Mouse (Mus musculus): ENCODE data around the gene Lypla2. TPM values are rescaled to one million over a fixed set of nuclear protein-coding genes. Genes with fewer than 3 reads are reported as not detected.
A peak's percentile ranks its signal among the peaks of the same experiment; 100 is the strongest.

The Lypla2 gene
- polyA plus RNA-seq, 1 experiment from 2014 or later: 229 TPM

DNA sequence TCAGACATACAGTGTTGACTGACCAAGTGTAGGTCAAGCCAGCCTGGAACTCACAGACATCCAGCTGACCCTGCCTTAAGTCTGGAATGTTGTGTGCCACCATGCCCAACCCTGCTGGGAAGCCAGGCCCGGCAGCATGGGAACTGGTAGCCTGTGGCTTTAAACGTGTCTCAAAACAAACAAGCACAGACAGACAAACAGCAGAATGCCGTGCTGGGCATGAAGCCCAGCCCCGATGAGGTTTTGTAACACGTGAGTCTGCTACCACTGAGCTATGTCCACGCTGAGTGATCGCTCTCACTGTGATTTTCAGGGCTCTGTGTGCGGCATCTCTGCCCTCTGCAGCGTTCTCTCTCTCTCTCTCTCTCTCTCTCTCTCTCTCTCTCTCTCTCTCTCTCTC, 16.5 kb downstream of the Lypla2 start:
- Histone ChIP-seq H3K9me3 (ENCODE audit: control insufficient read depth, low read length) (no peaks in the 10 kb centered on the region), H3K36me3 (ENCODE audit: control insufficient read depth, insufficient read depth, low read length) (peaks cover 44% of the 10 kb centered on the region), H3K27ac (ENCODE audit: low read depth, low read length) (no peak overlapping the region), H3K9ac (ENCODE audit: low read depth, low read length) (no peak overlapping the region), H3K4me2 (ENCODE audit: low read length) (no peak overlapping the region), H3K4me3 (ENCODE audit: low read length) (no peak overlapping the region), H3K4me1 (ENCODE audit: control insufficient read depth, insufficient read depth, low read depth, low read length) (no peaks in the 10 kb centered on the region), H3K27me3 (replicated peaks; ENCODE audit: control insufficient read depth, insufficient read depth, low read length) (no peaks in the 10 kb centered on the region)
- 74% methylated on average over 7 of the region's 9 CpGs for WGBS
- no peak for ATAC-seq

DNA sequence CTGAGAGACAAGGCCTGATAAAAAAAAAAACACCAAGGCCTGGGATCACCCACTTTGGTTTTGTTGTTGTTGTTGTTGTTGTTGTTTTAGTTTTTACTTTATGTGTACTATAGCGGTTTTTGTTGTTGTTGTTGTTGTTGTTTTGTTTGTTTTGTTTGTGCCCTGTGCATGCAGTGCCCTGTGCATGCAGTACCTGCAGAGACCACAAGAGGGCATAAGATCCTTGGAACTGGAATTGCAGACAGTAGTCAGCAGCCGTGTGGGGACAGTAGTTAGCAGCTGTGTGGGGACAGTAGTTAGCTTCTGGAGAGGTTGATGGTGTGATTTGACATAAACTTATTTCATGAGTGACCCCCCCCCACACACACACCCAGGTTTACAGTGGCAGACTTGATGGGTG, 18.2 kb downstream of the Lypla2 start:
- Histone ChIP-seq H3K4me1 (ENCODE audit: control insufficient read depth, insufficient read depth, low read depth, low read length) (0 out of 2 replicates have a peak, but pooled peaks cover 3% of the 10 kb centered on the region), H3K36me3 (ENCODE audit: control insufficient read depth, insufficient read depth, low read length) (peaks cover 35% of the 10 kb centered on the region), H3K4me3 (ENCODE audit: low read length) (no peak overlapping the region), H3K4me2 (ENCODE audit: low read length) (no peak overlapping the region), H3K27ac (ENCODE audit: low read depth, low read length) (no peak overlapping the region), H3K27me3 (replicated peaks; ENCODE audit: control insufficient read depth, insufficient read depth, low read length) (no peaks in the 10 kb centered on the region), H3K9ac (ENCODE audit: low read depth, low read length) (no peak overlapping the region), H3K9me3 (ENCODE audit: control insufficient read depth, low read length) (no peaks in the 10 kb centered on the region)
- 10% methylated on average over 2 of the region's 2 CpGs for WGBS
- no peak for ATAC-seq

DNA sequence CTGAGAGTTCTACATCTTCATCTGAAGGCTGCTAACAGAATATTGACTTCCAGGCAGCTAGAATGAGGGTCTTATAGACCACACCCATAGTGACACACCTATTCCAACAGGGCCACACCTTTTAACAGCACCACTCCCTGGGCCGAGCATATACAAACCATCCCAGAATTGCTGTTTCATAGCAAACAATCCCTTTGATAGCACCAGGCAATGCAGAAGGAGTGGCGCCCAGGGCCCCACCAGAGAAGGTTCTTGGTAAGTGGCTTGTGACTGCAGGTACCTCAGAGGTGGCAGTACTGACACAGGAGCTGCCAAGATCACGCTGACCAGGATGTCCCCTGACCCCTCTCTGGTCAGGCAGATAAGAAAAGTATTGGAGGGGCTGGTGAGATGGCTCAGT, 19.2 kb downstream of the Lypla2 start:
- H3K9me3 ChIP-seq (ENCODE audit: control insufficient read depth, low read length): no peaks in the 10 kb centered on the region
- no peak overlapping the region for H3K9ac ChIP-seq (ENCODE audit: low read depth, low read length)
- H3K4me1 ChIP-seq (ENCODE audit: control insufficient read depth, insufficient read depth, low read depth, low read length): peaks cover 7% of the 10 kb centered on the region
- no peak overlapping the region for H3K4me2 ChIP-seq (ENCODE audit: low read length)
- no peaks in the 10 kb centered on the region for H3K27me3 ChIP-seq (replicated peaks; ENCODE audit: control insufficient read depth, insufficient read depth, low read length)
- no peak for ATAC-seq
- H3K4me3 ChIP-seq (ENCODE audit: low read length): no peak overlapping the region
- 96% methylated on average over 3 of the region's 3 CpGs for WGBS
- H3K36me3 ChIP-seq (ENCODE audit: control insufficient read depth, insufficient read depth, low read length): peaks cover 29% of the 10 kb centered on the region
- no peak overlapping the region for H3K27ac ChIP-seq (ENCODE audit: low read depth, low read length)

DNA sequence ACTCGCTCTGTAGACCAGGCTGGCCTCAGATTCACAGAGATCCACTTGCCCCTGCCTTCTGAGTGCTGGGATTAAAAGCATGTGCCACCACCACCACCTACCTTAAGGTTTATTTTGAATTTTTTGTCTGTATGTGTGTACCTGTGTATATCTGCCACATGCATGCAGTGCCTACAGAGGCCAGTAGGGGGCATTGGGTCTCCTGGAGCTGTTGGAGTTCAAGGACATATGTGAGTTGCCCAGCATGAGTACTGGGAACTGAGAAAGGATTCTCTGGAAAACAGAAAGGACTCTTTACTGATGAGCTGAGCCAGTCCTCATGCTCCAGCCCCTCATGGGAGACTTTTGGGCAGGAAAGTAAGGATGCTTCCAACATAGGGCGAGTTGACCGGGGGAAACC, 20.9 kb downstream of the Lypla2 start:
- H3K4me1 ChIP-seq (ENCODE audit: control insufficient read depth, insufficient read depth, low read depth, low read length): peaks cover 16% of the 10 kb centered on the region
- H3K4me3 ChIP-seq (ENCODE audit: low read length): no peak overlapping the region
- no peak for ATAC-seq
- H3K27ac ChIP-seq (ENCODE audit: low read depth, low read length): no peak overlapping the region
- no peaks in the 10 kb centered on the region for H3K9me3 ChIP-seq (ENCODE audit: control insufficient read depth, low read length)
- WGBS: 93% methylated on average over 3 of the region's 3 CpGs
- no peaks in the 10 kb centered on the region for H3K27me3 ChIP-seq (replicated peaks; ENCODE audit: control insufficient read depth, insufficient read depth, low read length)
- no peak overlapping the region for H3K9ac ChIP-seq (ENCODE audit: low read depth, low read length)
- peaks cover 22% of the 10 kb centered on the region for H3K36me3 ChIP-seq (ENCODE audit: control insufficient read depth, insufficient read depth, low read length)
- H3K4me2 ChIP-seq (ENCODE audit: low read length): no peak overlapping the region

DNA sequence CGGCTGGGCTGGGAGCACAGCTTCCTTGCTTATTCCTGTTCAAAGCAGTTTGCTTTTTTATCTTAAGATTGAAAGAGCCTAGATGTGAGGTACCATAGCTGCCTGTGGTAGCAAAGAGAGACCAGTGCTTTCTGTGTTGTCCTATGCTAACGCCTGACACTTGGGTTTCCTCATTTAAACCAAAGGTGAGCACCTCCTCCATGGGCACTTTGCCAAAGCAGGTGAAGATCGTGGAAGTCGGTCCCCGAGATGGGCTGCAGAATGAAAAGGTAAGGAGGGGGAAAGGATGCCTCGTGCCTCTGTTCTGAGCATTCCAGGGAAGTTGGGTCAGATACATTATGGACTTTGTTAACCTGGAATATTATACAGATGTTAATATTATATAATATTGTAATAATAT, 22.1 kb downstream of the Lypla2 start:
- no peaks in the 10 kb centered on the region for H3K27me3 ChIP-seq (replicated peaks; ENCODE audit: control insufficient read depth, insufficient read depth, low read length)
- no peak overlapping the region for H3K27ac ChIP-seq (ENCODE audit: low read depth, low read length)
- H3K9ac ChIP-seq (ENCODE audit: low read depth, low read length): no peak overlapping the region
- 89% methylated on average over 6 of the region's 6 CpGs for WGBS
- ATAC-seq: no peak
- no peaks in the 10 kb centered on the region for H3K9me3 ChIP-seq (ENCODE audit: control insufficient read depth, low read length)
- H3K4me3 ChIP-seq (ENCODE audit: low read length): no peak overlapping the region
- peaks cover 19% of the 10 kb centered on the region for H3K36me3 ChIP-seq (ENCODE audit: control insufficient read depth, insufficient read depth, low read length)
- no peak overlapping the region for H3K4me2 ChIP-seq (ENCODE audit: low read length)
- peaks cover 22% of the 10 kb centered on the region for H3K4me1 ChIP-seq (ENCODE audit: control insufficient read depth, insufficient read depth, low read depth, low read length)

DNA sequence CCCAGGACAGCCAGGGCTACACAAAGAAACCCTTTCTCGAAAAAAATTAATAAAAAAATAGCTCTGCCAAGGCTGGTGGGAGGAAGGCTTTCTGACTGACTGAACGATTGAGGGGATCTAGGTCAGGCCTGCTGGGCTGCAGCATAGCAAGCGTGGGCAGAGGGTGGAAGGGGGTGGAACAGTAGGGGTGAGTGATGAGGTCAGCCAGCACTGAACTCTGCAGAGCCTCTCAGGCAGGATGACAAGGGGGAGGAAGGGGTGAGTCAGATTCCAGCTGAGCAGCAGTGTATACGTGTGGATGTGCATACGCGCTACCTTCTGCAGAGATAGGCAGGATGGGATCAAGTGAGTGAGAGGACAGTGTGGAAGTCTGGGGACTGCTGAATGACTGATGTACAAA, 22.5 kb downstream of the Lypla2 start:
- Histone ChIP-seq H3K4me1 (ENCODE audit: control insufficient read depth, insufficient read depth, low read depth, low read length) (peaks cover 22% of the 10 kb centered on the region), H3K9me3 (ENCODE audit: control insufficient read depth, low read length) (no peaks in the 10 kb centered on the region), H3K27me3 (replicated peaks; ENCODE audit: control insufficient read depth, insufficient read depth, low read length) (no peaks in the 10 kb centered on the region), H3K36me3 (ENCODE audit: control insufficient read depth, insufficient read depth, low read length) (peaks cover 17% of the 10 kb centered on the region), H3K4me2 (ENCODE audit: low read length) (no peak overlapping the region), H3K27ac (ENCODE audit: low read depth, low read length) (peak overlapping the region; percentile 7; the same call in 1 of the 2 replicates), H3K9ac (ENCODE audit: low read depth, low read length) (no peak overlapping the region), H3K4me3 (ENCODE audit: low read length) (no peak overlapping the region)
- 54% methylated on average over 6 of the region's 6 CpGs for WGBS
- ATAC-seq: no peak

DNA sequence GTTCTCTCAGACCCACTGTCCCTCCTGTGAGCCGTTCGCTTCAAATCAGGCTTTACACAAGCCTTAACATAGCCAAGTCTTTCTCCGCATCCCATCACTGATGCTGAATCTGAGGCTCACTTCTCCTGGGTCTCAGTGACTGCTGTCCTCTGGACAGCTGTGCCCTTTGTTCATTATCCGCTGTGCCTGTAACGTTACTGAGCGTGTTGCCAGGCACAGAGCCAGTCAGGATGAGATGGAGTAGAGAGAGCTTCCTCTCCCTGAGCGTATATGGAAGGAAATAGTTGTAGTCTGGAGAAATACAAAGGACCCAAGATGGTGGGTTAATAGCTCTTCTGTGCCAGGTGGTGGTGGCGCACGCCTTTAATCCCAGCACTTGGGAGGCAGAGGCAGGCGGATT, 23.0 kb downstream of the Lypla2 start:
- ATAC-seq: no peak
- Histone ChIP-seq H3K27ac (ENCODE audit: low read depth, low read length) (peak overlapping the region; percentile 7; the same call in 1 of the 2 replicates), H3K4me3 (ENCODE audit: low read length) (no peak overlapping the region), H3K9ac (ENCODE audit: low read depth, low read length) (no peak overlapping the region), H3K4me1 (ENCODE audit: control insufficient read depth, insufficient read depth, low read depth, low read length) (peaks cover 22% of the 10 kb centered on the region), H3K36me3 (ENCODE audit: control insufficient read depth, insufficient read depth, low read length) (peaks cover 16% of the 10 kb centered on the region), H3K27me3 (replicated peaks; ENCODE audit: control insufficient read depth, insufficient read depth, low read length) (no peaks in the 10 kb centered on the region), H3K9me3 (ENCODE audit: control insufficient read depth, low read length) (no peaks in the 10 kb centered on the region), H3K4me2 (ENCODE audit: low read length) (no peak overlapping the region)
- WGBS: 80% methylated on average over 9 of the region's 10 CpGs

DNA sequence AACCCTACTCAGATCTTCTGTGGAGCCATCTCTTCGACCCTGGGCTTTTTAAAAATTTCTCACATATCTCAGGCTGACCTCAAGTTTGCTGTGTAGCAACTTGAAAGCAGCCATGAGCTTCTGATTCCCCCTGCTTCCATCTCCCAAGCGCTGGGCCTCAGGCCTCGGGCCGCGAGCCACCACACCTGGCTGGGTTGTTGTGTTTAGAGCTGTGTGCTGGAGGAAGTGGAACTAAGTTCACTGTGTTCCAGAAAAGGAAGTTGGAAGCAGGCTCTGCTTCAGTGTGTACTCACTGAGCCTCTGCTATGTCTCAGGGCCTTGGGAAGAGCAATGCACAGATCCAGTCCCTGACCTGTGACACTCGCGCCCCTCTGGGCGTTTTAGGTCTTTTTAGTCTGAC, 24.3 kb downstream of the Lypla2 start:
- Histone ChIP-seq H3K9ac (ENCODE audit: low read depth, low read length) (no peak overlapping the region; the same call in 1 of the 2 replicates), H3K27ac (ENCODE audit: low read depth, low read length) (no peak overlapping the region), H3K4me3 (ENCODE audit: low read length) (no peak overlapping the region), H3K4me1 (ENCODE audit: control insufficient read depth, insufficient read depth, low read depth, low read length) (peaks cover 22% of the 10 kb centered on the region), H3K4me2 (ENCODE audit: low read length) (no peak overlapping the region), H3K36me3 (ENCODE audit: control insufficient read depth, insufficient read depth, low read length) (peaks cover 16% of the 10 kb centered on the region), H3K9me3 (ENCODE audit: control insufficient read depth, low read length) (no peaks in the 10 kb centered on the region), H3K27me3 (replicated peaks; ENCODE audit: control insufficient read depth, insufficient read depth, low read length) (no peaks in the 10 kb centered on the region)
- ATAC-seq: no peak
- 94% methylated on average over 8 of the region's 8 CpGs for WGBS

DNA sequence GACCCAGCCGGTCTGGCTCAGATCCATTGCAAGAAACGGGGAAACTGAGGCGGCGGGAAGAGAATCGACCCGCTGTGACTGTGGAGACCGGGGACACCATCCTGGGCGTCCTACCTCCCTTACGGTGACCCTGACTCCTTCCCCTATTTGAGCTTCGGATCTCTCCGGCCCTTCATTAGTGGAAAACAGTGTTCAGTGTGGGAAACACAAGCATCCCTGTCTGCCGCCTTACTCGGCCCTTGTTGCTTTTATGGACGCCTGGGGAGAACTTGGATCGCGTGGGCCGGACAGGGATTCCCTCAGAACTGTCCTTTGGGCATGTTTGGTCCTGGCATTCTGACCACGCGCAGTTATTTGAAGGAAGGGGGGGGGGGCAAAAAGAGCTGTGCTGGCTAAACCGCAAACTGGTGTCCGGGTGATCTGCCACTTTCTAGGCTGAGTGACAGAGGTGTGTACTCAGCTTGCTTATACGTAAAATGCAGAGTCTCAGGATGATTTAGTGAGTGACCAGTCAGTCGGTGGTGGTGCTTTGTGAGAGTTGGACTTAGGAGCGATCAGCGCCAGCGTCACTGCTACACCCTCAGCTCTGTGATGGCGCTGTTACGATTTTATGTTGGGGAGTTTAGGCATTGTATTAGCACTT, 25.6 kb downstream of the Lypla2 start:
- ATAC-seq: peak; percentile 9; the same call in 1 of the 2 replicates
- 1% methylated on average over 28 of the region's 28 CpGs for WGBS
- Histone ChIP-seq H3K4me1 (ENCODE audit: control insufficient read depth, insufficient read depth, low read depth, low read length) (peaks cover 22% of the 10 kb centered on the region), H3K27ac (ENCODE audit: low read depth, low read length) (peak overlapping the region; percentile 69), H3K4me2 (ENCODE audit: low read length) (peak overlapping the region; percentile 84), H3K4me3 (ENCODE audit: low read length) (peak overlapping the region; percentile 58), H3K9ac (ENCODE audit: low read depth, low read length) (peak overlapping the region; percentile 82), H3K27me3 (replicated peaks; ENCODE audit: control insufficient read depth, insufficient read depth, low read length) (no peaks in the 10 kb centered on the region), H3K9me3 (ENCODE audit: control insufficient read depth, low read length) (no peaks in the 10 kb centered on the region), H3K36me3 (ENCODE audit: control insufficient read depth, insufficient read depth, low read length) (peaks cover 8% of the 10 kb centered on the region)
